Mouse (Mus musculus): ENCODE data around the gene Evi2.

GRCm38 (mm10) chr11:79528601-79529000 lies 1.8 kb downstream of the Evi2 start:
- no peak for TF ChIP-seq CTCF (IDR thresholded peaks at IDR 0.05; ENCODE audit: borderline replicate concordance, extremely low read depth, insufficient read depth, insufficient read length)
- no peak for TF ChIP-seq POLR2A (IDR thresholded peaks at IDR 0.05; ENCODE audit: borderline replicate concordance, extremely low read depth, insufficient read depth, insufficient read length, poor library complexity, severe bottlenecking)

Measured in brain, embryonic 14.5 days (tissue).